Mouse (Mus musculus): ENCODE data around the gene Camta1.
"Not testable (repeated sequence)": the region's sequence is repeated elsewhere in the genome, so short reads cannot be mapped to it uniquely, and the experiment has no call there.

Camta1 gene

DNA sequence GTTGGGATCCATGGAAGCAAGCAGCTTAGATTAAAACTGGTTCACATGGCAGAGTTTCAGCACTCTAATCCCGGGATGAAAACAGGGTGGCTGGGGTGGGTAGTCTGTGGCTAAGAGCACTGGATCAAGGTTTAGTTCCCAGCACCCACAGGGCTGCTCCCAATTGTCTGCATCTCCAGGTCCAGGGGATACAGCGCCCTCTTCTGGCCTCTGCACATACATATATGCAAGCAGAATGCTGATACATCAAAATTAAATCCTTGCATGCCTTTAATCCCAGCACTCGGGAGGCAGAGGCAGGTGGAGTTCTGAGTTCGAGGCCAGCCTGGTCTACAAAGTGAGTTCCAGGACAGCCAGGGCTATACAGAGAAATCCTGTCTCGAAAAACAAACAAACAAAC lies 953.2 kb downstream of the Camta1 start:
- peak overlapping the region; percentile 94 for H3K4me3 ChIP-seq (replicated peaks; ENCODE audit: low read length)
- peaks cover 66% of the 10 kb centered on the region for H3K4me1 ChIP-seq (replicated peaks; ENCODE audit: low read depth, low read length)
- not testable (repeated sequence) for H3K9me3 ChIP-seq (ENCODE audit: low read length); H3K27me3 ChIP-seq (ENCODE audit: insufficient read depth, low read length)
- H3K36me3 ChIP-seq (ENCODE audit: insufficient read depth, low read length): peaks cover 45% of the 10 kb centered on the region
- 0 out of 2 replicates have a peak, but pooled peaks have one; percentile 6 for TF ChIP-seq CTCF (conservative IDR thresholded peaks at IDR 0.05; ENCODE audit: low read length)

DNA sequence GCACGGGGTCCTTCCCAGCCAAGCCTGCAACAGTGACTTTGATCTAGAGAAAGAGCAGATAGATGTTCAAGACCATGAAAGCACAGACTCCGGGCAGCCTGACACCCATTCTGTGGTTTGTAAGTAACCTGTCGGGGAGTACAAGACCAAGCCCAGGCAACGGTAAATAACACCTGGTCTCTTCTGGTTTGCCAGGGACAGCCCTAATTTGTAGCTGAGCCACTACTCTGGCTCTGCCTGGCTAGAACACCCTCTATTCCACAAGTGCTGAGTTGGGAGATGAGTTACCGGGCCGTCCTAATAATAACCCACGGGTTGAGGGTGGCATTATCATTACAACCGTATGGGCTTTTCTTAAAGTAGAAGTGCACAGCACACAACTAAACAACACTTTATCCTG lies 954.6 kb downstream of the Camta1 start:
- no peaks in the 10 kb centered on the region for H3K9me3 ChIP-seq (ENCODE audit: low read length)
- peaks cover 59% of the 10 kb centered on the region for H3K36me3 ChIP-seq (ENCODE audit: insufficient read depth, low read length)
- H3K27me3 ChIP-seq (ENCODE audit: insufficient read depth, low read length): no peaks in the 10 kb centered on the region
- TF ChIP-seq POU5F1 (IDR thresholded peaks at IDR 0.05; ENCODE audit: borderline replicate concordance, low read length) (no peak), NANOG (IDR thresholded peaks at IDR 0.05; ENCODE audit: borderline replicate concordance, low read length) (no peak), CTCF (conservative IDR thresholded peaks at IDR 0.05; ENCODE audit: low read length) (no peak)
- H3K4me1 ChIP-seq (replicated peaks; ENCODE audit: low read depth, low read length): peaks cover 65% of the 10 kb centered on the region
- no peak overlapping the region; the same call in 1 of the 2 replicates for H3K4me3 ChIP-seq (replicated peaks; ENCODE audit: low read length)

DNA sequence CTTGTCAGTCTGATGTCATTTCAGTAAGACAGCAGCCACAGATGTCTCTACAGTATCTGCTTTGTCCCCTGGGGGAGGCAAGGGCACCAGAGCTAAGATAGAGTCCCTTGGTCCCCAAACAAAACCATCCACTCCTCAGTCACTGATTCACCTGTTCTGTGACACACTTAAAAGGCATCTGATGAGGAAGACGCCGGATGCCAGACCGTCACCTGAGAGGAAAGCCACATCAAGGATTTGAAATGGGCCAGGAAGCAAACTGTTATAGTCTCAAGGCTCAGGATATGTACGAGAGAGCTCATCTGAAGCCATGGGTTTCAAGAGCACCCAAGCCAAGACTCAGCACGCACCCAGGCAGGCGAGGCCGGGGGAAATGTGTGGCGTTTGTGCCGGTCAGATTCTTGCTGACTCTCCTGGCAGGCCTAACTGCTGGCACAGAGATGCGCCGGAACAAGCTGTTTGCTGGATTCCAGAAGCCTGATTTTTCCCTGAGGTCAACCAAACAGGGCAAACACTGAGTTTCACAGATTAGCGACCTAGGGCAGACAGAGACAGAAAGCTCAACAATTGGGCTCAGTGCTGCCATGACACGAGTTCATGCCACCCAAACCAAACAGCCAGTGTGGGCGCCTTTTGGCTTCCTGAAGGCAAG lies 958.5 kb downstream of the Camta1 start:
- Histone ChIP-seq H3K36me3 (ENCODE audit: insufficient read depth, low read length) (peaks cover 92% of the 10 kb centered on the region), H3K4me1 (replicated peaks; ENCODE audit: low read depth, low read length) (peaks cover 82% of the 10 kb centered on the region), H3K4me3 (replicated peaks; ENCODE audit: low read length) (no peak overlapping the region), H3K27me3 (ENCODE audit: insufficient read depth, low read length) (no peaks in the 10 kb centered on the region), H3K9me3 (ENCODE audit: low read length) (no peaks in the 10 kb centered on the region)
- no peak for TF ChIP-seq POU5F1 (IDR thresholded peaks at IDR 0.05; ENCODE audit: borderline replicate concordance, low read length)
- TF ChIP-seq CTCF (conservative IDR thresholded peaks at IDR 0.05; ENCODE audit: low read length): no peak
- TF ChIP-seq NANOG (IDR thresholded peaks at IDR 0.05; ENCODE audit: borderline replicate concordance, low read length): no peak

DNA sequence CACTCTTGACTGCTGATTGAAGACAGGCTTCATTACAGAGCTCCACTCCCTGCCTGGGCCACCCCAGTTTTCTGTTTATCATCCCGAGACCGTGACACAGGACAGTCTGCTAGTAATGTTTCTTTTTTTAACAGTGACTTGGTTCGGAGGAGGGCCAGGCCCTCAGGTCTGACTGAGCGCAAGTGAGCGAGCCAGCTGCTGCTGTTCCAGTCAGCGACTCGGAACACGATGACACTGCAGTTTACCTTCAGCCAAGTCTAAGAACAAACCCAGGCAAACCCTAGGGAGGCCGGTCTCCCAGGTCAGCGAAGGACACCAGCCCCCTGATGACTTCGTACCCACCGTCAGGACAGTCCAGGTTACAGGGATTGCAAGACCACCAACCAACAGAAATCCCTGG lies 959.6 kb downstream of the Camta1 start:
- H3K9me3 ChIP-seq (ENCODE audit: low read length): no peaks in the 10 kb centered on the region
- H3K27me3 ChIP-seq (ENCODE audit: insufficient read depth, low read length): no peaks in the 10 kb centered on the region
- TF ChIP-seq CTCF (conservative IDR thresholded peaks at IDR 0.05; ENCODE audit: low read length): no peak
- TF ChIP-seq NANOG (IDR thresholded peaks at IDR 0.05; ENCODE audit: borderline replicate concordance, low read length): no peak
- no peak overlapping the region for H3K4me3 ChIP-seq (replicated peaks; ENCODE audit: low read length)
- peaks cover 82% of the 10 kb centered on the region for H3K4me1 ChIP-seq (replicated peaks; ENCODE audit: low read depth, low read length)
- H3K36me3 ChIP-seq (ENCODE audit: insufficient read depth, low read length): peaks cover 92% of the 10 kb centered on the region

DNA sequence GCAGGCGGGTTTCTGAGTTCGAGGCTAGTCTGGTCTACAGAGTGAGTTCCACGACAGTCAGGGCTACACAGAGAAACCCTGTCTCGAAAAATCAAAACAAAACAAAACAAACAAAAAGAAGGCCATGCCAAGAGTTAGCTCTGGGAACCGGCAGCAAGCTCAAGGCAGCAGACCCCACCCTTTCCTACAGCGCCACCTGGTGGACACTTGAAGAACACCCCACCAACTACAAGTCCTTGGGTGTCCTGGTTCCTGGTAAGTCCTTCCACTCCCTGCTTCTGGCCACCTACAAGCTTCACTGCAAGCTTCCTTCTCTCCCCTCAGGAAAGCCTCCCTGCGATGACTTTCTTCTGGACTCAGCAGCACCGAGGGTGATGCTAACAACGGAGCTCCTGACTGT lies 960.0 kb downstream of the Camta1 start:
- H3K36me3 ChIP-seq (ENCODE audit: insufficient read depth, low read length): peaks cover 92% of the 10 kb centered on the region
- H3K4me3 ChIP-seq (replicated peaks; ENCODE audit: low read length): no peak overlapping the region
- no peaks in the 10 kb centered on the region for H3K27me3 ChIP-seq (ENCODE audit: insufficient read depth, low read length)
- H3K9me3 ChIP-seq (ENCODE audit: low read length): no peaks in the 10 kb centered on the region
- no peak for TF ChIP-seq POU5F1 (IDR thresholded peaks at IDR 0.05; ENCODE audit: borderline replicate concordance, low read length)
- no peak for TF ChIP-seq NANOG (IDR thresholded peaks at IDR 0.05; ENCODE audit: borderline replicate concordance, low read length)
- TF ChIP-seq CTCF (conservative IDR thresholded peaks at IDR 0.05; ENCODE audit: low read length): peak; percentile 68
- H3K4me1 ChIP-seq (replicated peaks; ENCODE audit: low read depth, low read length): peaks cover 82% of the 10 kb centered on the region

DNA sequence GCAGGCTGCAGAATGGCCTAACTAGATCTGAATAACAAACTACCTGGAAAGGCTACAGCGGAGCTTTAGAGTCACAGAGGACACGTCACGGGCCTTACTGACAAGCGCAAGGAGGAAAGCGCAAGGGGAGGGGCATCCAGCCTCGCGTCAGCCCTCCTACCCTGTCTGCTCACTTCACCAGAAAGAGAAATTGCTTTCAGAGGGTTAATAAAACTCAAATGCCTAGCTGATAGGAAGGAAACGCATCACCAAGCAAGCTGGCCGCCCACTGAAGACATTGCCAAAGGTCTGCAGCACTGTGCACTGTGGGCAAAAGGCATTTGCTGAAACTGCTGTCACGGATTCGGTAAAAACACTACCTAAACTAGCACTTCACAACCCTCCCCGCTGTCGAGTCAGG lies 961.2 kb downstream of the Camta1 start:
- TF ChIP-seq CTCF (conservative IDR thresholded peaks at IDR 0.05; ENCODE audit: low read length): no peak
- no peak for TF ChIP-seq POU5F1 (IDR thresholded peaks at IDR 0.05; ENCODE audit: borderline replicate concordance, low read length)
- TF ChIP-seq NANOG (IDR thresholded peaks at IDR 0.05; ENCODE audit: borderline replicate concordance, low read length): no peak
- H3K4me1 ChIP-seq (replicated peaks; ENCODE audit: low read depth, low read length): peaks cover 88% of the 10 kb centered on the region
- no peaks in the 10 kb centered on the region for H3K9me3 ChIP-seq (ENCODE audit: low read length)
- H3K27me3 ChIP-seq (ENCODE audit: insufficient read depth, low read length): no peaks in the 10 kb centered on the region
- peaks cover 91% of the 10 kb centered on the region for H3K36me3 ChIP-seq (ENCODE audit: insufficient read depth, low read length)
- no peak overlapping the region for H3K4me3 ChIP-seq (replicated peaks; ENCODE audit: low read length)

DNA sequence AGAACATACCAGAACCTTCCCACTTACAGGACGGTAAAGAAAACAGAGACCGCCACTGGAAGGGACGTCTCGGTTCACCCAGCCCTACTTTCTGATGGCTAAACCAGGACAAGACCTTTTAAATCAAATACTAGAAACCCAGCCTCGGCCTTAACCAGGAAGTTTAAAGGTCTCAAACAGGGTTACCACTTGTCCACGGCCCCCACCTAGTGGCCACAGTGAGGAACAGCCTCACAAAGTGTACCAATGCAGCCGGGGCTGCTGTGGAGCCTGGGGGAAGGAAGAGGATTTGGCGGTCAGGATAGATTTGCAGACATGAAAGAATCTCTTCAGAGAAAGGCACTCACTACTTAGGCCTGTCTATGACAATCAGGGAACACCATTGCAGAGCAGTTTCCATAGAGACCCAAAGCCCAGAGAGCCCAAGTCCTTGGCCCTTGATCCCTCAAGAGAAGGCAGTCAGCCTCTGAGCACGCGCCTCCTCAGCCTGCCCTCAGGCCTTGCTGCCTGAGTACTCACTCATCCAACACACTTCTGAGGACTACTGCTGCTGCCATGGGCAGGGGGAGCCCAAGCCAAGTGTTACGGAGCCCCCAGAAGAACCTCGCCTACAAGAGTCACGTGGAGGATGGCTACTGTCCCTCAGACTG lies 962.8 kb downstream of the Camta1 start:
- Histone ChIP-seq H3K4me1 (replicated peaks; ENCODE audit: low read depth, low read length) (peaks cover 96% of the 10 kb centered on the region), H3K36me3 (ENCODE audit: insufficient read depth, low read length) (peaks cover 79% of the 10 kb centered on the region), H3K27me3 (ENCODE audit: insufficient read depth, low read length) (no peaks in the 10 kb centered on the region), H3K4me3 (replicated peaks; ENCODE audit: low read length) (peak overlapping the region; percentile 55), H3K9me3 (ENCODE audit: low read length) (no peaks in the 10 kb centered on the region)
- TF ChIP-seq POU5F1 (IDR thresholded peaks at IDR 0.05; ENCODE audit: borderline replicate concordance, low read length) (no peak), CTCF (conservative IDR thresholded peaks at IDR 0.05; ENCODE audit: low read length) (peak; percentile 76), NANOG (IDR thresholded peaks at IDR 0.05; ENCODE audit: borderline replicate concordance, low read length) (no peak)

DNA sequence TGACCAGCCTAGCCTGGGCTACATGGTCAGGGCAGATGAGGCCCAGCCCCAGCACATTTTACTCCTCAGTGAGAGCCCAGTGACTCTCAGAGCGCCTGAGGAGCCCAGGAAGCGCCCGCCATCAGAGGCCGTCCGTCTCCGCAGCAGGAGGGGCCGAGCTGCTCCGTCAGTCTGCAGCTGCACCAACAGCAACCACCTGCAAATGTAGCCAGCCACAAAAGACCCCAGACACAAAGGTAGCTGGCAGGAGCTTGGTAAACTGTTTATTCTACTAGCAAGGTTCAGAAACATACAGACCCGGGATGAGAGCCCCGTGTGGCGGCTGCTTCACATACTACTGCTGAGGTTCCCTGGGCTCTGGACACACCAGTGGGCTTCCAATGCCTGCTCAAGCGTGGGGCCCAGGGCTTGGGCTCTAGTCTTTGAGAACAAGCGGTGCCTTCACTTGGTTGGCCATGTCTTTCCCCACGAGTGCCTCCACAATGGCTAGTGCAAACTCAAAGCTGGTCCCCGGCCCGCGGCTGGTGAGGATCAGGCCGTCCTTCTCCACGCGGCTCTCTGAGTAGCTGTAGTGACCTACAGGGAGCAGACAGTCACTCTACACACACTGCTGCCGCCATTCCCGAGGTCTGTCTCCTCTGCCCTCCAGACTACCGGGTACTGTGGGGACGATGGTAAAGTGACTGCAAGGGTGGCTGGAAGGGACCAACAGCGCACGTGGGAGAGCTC lies 964.6 kb downstream of the Camta1 start:
- Histone ChIP-seq H3K4me3 (replicated peaks; ENCODE audit: low read length) (peak overlapping the region; percentile 55), H3K4me1 (replicated peaks; ENCODE audit: low read depth, low read length) (peaks cover 95% of the 10 kb centered on the region), H3K36me3 (ENCODE audit: insufficient read depth, low read length) (peaks cover 61% of the 10 kb centered on the region), H3K9me3 (ENCODE audit: low read length) (no peaks in the 10 kb centered on the region), H3K27me3 (ENCODE audit: insufficient read depth, low read length) (no peaks in the 10 kb centered on the region; the same call in 1 of the 2 replicates)
- TF ChIP-seq CTCF (conservative IDR thresholded peaks at IDR 0.05; ENCODE audit: low read length) (no peak), NANOG (IDR thresholded peaks at IDR 0.05; ENCODE audit: borderline replicate concordance, low read length) (no peak), POU5F1 (IDR thresholded peaks at IDR 0.05; ENCODE audit: borderline replicate concordance, low read length) (no peak)
